Mouse (Mus musculus): ENCODE measurements around the gene Parp3.

Parp3 gene

DNA sequence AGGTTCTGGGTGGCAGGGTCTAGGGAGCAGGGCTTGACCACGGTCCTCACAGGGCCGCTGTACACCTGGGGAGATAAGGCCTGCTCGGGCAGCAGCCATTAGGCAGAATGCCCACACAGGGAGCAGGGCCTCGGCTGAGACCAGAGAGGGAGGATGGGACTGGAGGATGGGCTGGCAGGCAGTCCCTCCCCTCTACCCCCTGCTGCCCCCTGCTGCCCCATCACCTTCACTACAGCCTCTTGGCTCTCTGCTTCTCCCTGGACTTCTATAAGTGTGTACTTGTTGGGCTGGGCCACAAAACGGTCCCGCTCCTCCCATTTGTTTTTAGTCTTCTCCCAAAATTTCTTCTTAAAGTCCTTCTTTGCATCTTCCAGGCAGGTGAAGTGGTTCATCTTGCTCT lies 2.3 kb downstream of the Parp3 start:
- no peak for DNase-seq (ENCODE audit: low spot score)

- no peak for DNase-seq (ENCODE audit: low spot score)
Measured at GRCm38 (mm10) chr9:106473753-106474105, 3.0 kb downstream of the Parp3 start.

- DNase-seq (ENCODE audit: low spot score): no peak
Measured at GRCm38 (mm10) chr9:106473081-106473752, 3.5 kb downstream of the Parp3 start.

GRCm38 (mm10) chr9:106472321-106472720 lies 4.4 kb downstream of the Parp3 start:
- no peak for DNase-seq (ENCODE audit: low spot score)

DNA sequence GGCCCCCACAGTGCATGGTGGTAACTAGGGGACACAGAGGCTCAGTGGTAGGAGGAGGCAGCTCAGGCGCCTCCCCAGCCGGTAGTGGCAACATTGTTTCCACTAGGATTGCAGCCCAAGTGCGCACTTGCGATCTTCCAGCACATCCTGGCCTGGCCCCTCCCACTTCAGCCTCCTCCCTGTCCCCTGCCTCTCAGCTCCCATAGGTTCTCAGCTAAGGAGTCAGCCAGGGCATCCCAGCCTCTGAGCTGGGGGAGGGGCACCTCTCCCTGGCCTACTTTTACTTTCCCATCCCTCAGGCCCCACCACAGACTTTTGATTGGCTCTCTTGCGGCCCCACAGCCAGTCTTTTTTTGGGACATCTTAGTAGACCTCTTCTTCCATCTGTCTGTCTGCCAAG lies 4.9 kb downstream of the Parp3 start:
- DNase-seq (ENCODE audit: low spot score): no peak

DNA sequence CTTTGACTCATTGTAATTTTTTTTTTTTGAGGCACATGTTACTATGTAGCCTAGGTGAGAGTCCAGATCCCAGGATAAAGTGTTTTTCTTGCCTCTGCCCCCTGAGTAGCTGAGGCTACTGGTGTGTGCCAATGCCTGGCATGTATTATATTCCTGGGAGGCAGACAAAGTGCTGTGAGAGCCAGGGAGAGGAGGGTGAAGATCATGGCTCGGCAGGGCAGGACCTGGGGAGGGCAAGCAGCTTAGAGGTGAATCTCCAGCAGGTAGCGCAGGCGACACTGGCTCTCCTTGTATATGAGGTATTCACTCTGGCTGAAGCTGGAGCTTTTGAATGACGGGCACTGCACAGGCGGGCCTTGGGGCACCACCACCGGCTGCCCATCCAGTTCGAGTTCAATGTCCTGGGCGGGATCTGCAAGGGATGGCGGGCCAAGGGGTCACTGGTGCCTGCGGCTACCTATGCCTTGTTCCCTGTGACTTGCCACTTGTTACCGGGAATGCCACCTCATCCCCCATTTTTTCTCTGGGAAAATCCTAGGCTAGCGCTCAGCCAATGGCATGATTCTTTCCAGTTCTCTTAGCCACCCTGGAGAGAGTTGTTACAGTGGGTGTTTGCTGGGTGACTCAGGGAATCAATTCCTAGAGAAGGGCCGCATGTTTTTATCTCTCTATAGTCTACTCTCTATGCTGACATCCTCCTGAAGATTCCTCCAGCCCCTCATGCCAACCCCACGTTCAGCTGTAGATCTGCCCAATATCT lies 5.6 kb downstream of the Parp3 start:
- DNase-seq (ENCODE audit: low spot score): no peak

GRCm38 (mm10) chr9:106469776-106470175 lies 7.0 kb downstream of the Parp3 start:
- no peak for DNase-seq (ENCODE audit: low spot score)

DNA sequence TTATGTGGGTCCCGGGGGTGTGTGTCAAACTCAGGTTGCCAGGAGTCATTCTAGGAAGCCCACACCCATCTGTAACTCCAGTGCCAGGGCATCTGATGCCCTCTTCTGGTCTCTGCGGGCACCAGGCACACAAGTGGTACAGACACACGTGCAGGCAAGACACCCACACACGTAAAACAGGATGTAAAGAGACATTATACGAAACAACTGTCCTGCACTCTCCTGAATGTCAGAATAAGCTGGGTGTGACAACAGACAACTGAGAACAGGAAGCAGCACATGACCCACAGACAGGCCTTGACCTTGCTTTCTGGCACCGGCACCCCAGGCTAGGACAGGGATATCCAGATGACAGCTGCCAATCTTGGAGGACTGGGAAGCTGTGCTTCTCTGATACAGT lies 7.4 kb downstream of the Parp3 start:
- DNase-seq (ENCODE audit: low spot score): no peak

- no peak for DNase-seq (ENCODE audit: low spot score)
Measured at GRCm38 (mm10) chr9:106467746-106468145, 9.0 kb downstream of the Parp3 start.

GRCm38 (mm10) chr9:106466721-106467120 lies 10.0 kb downstream of the Parp3 start:
- no peak for DNase-seq (ENCODE audit: low spot score)

- DNase-seq (ENCODE audit: low spot score): peak; percentile 77
Measured at GRCm38 (mm10) chr9:106465571-106466200, 11.1 kb downstream of the Parp3 start, which contains the start of gene Gpr62. Gpr62 (minus strand) TSS chr9:106465938.

- DNase-seq (ENCODE audit: low spot score): no peak
Measured at GRCm38 (mm10) chr9:106464751-106465541, 11.8 kb downstream of the Parp3 start.

GRCm38 (mm10) chr9:106463122-106464063 lies 13.4 kb downstream of the Parp3 start:
- no peak for DNase-seq (ENCODE audit: low spot score)

GRCm38 (mm10) chr9:106462430-106462800 lies 14.3 kb downstream of the Parp3 start:
- DNase-seq (ENCODE audit: low spot score): no peak

DNA sequence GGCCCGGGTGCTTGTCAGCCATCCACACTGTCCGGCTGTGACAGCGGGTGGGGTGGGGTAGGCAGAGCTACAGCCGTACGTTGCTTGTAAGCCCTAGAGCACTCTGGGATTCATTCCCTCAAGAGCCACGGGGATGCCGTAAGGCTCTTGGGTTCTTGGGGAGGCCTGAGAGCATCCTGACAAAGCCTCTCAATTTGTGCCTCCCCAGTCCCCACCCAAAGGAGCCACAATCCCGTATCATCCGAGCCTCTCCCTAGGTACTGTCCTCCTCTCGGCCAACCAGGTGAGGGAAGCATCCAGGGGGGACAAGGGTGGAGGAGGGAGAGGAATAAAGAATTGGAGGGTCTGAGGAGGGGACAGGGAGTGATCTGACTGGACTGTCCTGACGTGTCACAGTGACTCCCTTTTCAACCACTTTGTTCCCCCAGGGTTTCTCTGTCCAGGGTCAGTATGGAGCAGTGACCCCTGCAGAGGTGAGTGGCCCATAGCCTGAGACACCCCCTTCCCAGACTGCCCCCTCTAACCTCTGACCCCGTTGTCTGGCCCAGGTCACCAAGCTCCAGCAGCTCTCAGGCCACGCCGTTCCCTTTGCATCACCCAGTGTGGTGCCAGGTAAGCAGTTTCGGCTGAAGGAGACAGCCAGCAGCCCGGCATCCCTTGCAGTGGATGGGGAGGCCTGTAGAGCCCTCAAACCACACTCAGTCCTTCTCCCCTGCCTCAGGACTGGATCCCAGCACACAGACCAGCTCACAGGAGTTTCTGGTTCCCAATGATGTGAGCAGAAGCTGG lies 14.9 kb downstream of the Parp3 start:
- no peak for DNase-seq (ENCODE audit: low spot score)

DNA sequence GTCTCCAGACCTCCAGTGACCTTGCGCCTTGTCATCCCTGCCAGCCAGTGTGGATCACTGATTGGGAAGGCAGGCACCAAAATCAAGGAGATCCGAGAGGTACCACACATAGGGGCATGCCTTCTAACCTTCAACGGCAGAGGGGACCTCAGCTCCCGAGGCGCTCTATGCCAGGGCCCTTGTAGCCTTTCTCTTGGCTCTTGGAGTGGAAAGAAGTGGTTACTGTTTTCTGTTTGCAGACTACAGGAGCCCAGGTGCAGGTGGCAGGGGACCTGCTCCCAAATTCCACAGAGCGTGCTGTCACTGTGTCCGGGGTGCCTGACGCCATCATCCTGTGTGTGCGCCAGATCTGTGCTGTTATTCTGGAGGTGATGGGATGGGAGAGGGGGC lies 15.7 kb downstream of the Parp3 start:
- no peak for DNase-seq (ENCODE audit: low spot score)

- no peak for DNase-seq (ENCODE audit: low spot score)
Measured at GRCm38 (mm10) chr9:106460401-106461025, 16.2 kb downstream of the Parp3 start.

DNA sequence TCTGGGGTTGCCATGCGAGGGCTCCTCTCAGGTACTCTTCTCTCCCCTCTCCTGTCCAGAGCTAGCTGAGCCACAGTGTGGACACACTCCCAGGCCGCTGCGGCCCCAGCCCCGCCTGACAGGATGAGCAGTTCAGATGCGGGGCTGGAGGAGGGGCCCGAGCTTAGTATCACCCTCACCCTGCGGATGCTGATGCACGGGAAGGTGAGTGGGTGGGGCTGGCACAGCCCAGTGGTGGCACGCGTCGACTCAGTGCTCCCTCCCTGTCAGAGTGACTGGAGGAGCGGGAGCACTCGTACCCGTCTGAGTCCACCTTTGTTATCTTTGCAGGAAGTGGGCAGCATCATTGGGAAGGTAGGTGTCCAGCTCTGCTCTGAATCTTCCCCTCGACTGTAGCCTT lies 16.8 kb downstream of the Parp3 start:
- no peak for DNase-seq (ENCODE audit: low spot score)

- DNase-seq (ENCODE audit: low spot score): no peak
Measured at GRCm38 (mm10) chr9:106457920-106458319, 18.8 kb downstream of the Parp3 start.

- no peak for DNase-seq (ENCODE audit: low spot score)
Measured at GRCm38 (mm10) chr9:106457163-106457559, 19.6 kb downstream of the Parp3 start.
